Mouse (Mus musculus) inflammation-experienced regulatory T-cells, adult 6 months (primary cell): ENCODE data around the gene Trim63. TPM values are rescaled to one million over a fixed set of nuclear protein-coding genes. Genes with fewer than 3 reads are reported as not detected.
A peak's percentile ranks its signal among the peaks of the same experiment; 100 is the strongest.

Source experiments
- ATAC-seq: one replicate; pipeline ENCODE4 v1.8.0; 2017
- polyA plus RNA-seq, 3 experiments: library from polyadenylated mRNA; unstranded; fragments of 100-300 nt; shearing (Covaris generic); gene quantifications; one replicate each; pipeline ENCODE4 v1.2.1; 2017

Gene Trim63
- polyA plus RNA-seq, 3 experiments from 2014 or later: not detected

GRCm38 (mm10) chr4:134343071-134344031, 28.4 kb downstream of the Trim63 start, which contains the start of gene Slc30a2:
TSS of gene Slc30a2 (plus strand) at chr4:134343181.
- ATAC-seq: no peak

- no peak for ATAC-seq
Measured at GRCm38 (mm10) chr4:134344620-134345019, 29.7 kb downstream of the Trim63 start.

- ATAC-seq: no peak
Measured at GRCm38 (mm10) chr4:134345802-134346201, 30.9 kb downstream of the Trim63 start.

GRCm38 (mm10) chr4:134348078-134348477, 33.2 kb downstream of the Trim63 start:
- no peak for ATAC-seq

GRCm38 (mm10) chr4:134348545-134348944, 33.6 kb downstream of the Trim63 start:
- ATAC-seq: no peak

GRCm38 (mm10) chr4:134349829-134350228, 34.9 kb downstream of the Trim63 start:
- ATAC-seq: no peak

- ATAC-seq: no peak
Measured at GRCm38 (mm10) chr4:134350641-134351040, 35.7 kb downstream of the Trim63 start.

GRCm38 (mm10) chr4:134351329-134352260, 36.7 kb downstream of the Trim63 start:
- ATAC-seq: peak; percentile 65

- no peak for ATAC-seq
Measured at GRCm38 (mm10) chr4:134352261-134352707, 37.4 kb downstream of the Trim63 start.

- ATAC-seq: no peak
Measured at GRCm38 (mm10) chr4:134352929-134353328, 38.0 kb downstream of the Trim63 start.

- peak; percentile 33 for ATAC-seq
Measured at GRCm38 (mm10) chr4:134353527-134354409, 38.8 kb downstream of the Trim63 start.

- no peak for ATAC-seq
Measured at GRCm38 (mm10) chr4:134355841-134356452, 41.0 kb downstream of the Trim63 start.

GRCm38 (mm10) chr4:134356591-134357460, 41.9 kb downstream of the Trim63 start:
- peak; percentile 39 for ATAC-seq

GRCm38 (mm10) chr4:134357461-134357771, 42.5 kb downstream of the Trim63 start:
- no peak for ATAC-seq

GRCm38 (mm10) chr4:134359649-134360048, 44.7 kb downstream of the Trim63 start:
- ATAC-seq: no peak

- peak; percentile 60 for ATAC-seq
Measured at GRCm38 (mm10) chr4:134361215-134361614, 46.3 kb downstream of the Trim63 start.

GRCm38 (mm10) chr4:134362124-134362523, 47.2 kb downstream of the Trim63 start:
- no peak for ATAC-seq

GRCm38 (mm10) chr4:134362586-134362985, 47.7 kb downstream of the Trim63 start:
- peak; percentile 86 for ATAC-seq

- no peak for ATAC-seq
Measured at GRCm38 (mm10) chr4:134365280-134365679, 50.4 kb downstream of the Trim63 start.

- no peak for ATAC-seq
Measured at GRCm38 (mm10) chr4:134370649-134371221, 55.8 kb downstream of the Trim63 start.
